Mouse (Mus musculus): ENCODE data around the gene Tbc1d25. TPM values are rescaled to one million over a fixed set of nuclear protein-coding genes. Genes with fewer than 3 reads are reported as not detected.
A peak's percentile ranks its signal among the peaks of the same experiment; 100 is the strongest.

Gene Tbc1d25
- total RNA-seq, 2 experiments from 2014 or later: 15.1 to 16.0 TPM

GRCm38 (mm10) chrX:8182871-8183540 lies 7.0 kb upstream of the Tbc1d25 start:
- no peak for DNase-seq (ENCODE audit: low spot score in 2 of 2)

GRCm38 (mm10) chrX:8179646-8180045 lies 3.7 kb upstream of the Tbc1d25 start:
- no peak for DNase-seq (ENCODE audit: low spot score in 2 of 2)

GRCm38 (mm10) chrX:8178871-8179270 lies 2.9 kb upstream of the Tbc1d25 start:
- no peak for DNase-seq (ENCODE audit: low spot score in 2 of 2)

- DNase-seq (ENCODE audit: low spot score in 2 of 2): no peak
Measured at GRCm38 (mm10) chrX:8175169-8175503, 845 bp downstream of the Tbc1d25 start.

GRCm38 (mm10) chrX:8167716-8168647 lies 8.0 kb downstream of the Tbc1d25 start:
- no peak for DNase-seq (ENCODE audit: low spot score in 2 of 2)

- no peak for DNase-seq (ENCODE audit: low spot score in 2 of 2)
Measured at GRCm38 (mm10) chrX:8164471-8164870, 11.5 kb downstream of the Tbc1d25 start.

- DNase-seq (ENCODE audit: low spot score in 2 of 2): no peak
Measured at GRCm38 (mm10) chrX:8163076-8163475, 12.9 kb downstream of the Tbc1d25 start.

GRCm38 (mm10) chrX:8145153-8145991 lies 30.6 kb downstream of the Tbc1d25 start, which contains the start of gene Rbm3:
Gene Rbm3, minus strand, starts transcription at chrX:8145880.
- DNase-seq (ENCODE audit: low spot score in 2 of 2): peak; percentile 69 to 79

- peak in 1 of 2 experiments; percentile 24 for DNase-seq (ENCODE audit: low spot score in 2 of 2)
Measured at GRCm38 (mm10) chrX:8143750-8144149, 32.2 kb downstream of the Tbc1d25 start.

GRCm38 (mm10) chrX:8142948-8143347 lies 33.0 kb downstream of the Tbc1d25 start:
- no peak for DNase-seq (ENCODE audit: low spot score in 2 of 2)

- no peak for DNase-seq (ENCODE audit: low spot score in 2 of 2)
Measured at GRCm38 (mm10) chrX:8141058-8141457, 34.9 kb downstream of the Tbc1d25 start.

GRCm38 (mm10) chrX:8140446-8140845 lies 35.5 kb downstream of the Tbc1d25 start:
- DNase-seq (ENCODE audit: low spot score in 2 of 2): no peak

GRCm38 (mm10) chrX:8139480-8139879 lies 36.5 kb downstream of the Tbc1d25 start:
- no peak for DNase-seq (ENCODE audit: low spot score in 2 of 2)

- no peak for DNase-seq (ENCODE audit: low spot score in 2 of 2)
Measured at GRCm38 (mm10) chrX:8135886-8136285, 40.1 kb downstream of the Tbc1d25 start.

GRCm38 (mm10) chrX:8132017-8132976 lies 43.7 kb downstream of the Tbc1d25 start, which contains the start of gene Wdr13:
Gene Wdr13, minus strand, starts transcription at chrX:8132892.
- peak; percentile 79 to 83 for DNase-seq (ENCODE audit: low spot score in 2 of 2)

- DNase-seq (ENCODE audit: low spot score in 2 of 2): no peak
Measured at GRCm38 (mm10) chrX:8131393-8131792, 44.6 kb downstream of the Tbc1d25 start.

- no peak for DNase-seq (ENCODE audit: low spot score in 2 of 2)
Measured at GRCm38 (mm10) chrX:8125235-8125634, 50.7 kb downstream of the Tbc1d25 start.

GRCm38 (mm10) chrX:8123821-8124470 lies 52.0 kb downstream of the Tbc1d25 start:
- DNase-seq (ENCODE audit: low spot score in 2 of 2): no peak

- no peak for DNase-seq (ENCODE audit: low spot score in 2 of 2)
Measured at GRCm38 (mm10) chrX:8117264-8117663, 58.7 kb downstream of the Tbc1d25 start.

GRCm38 (mm10) chrX:8115275-8115674 lies 60.7 kb downstream of the Tbc1d25 start:
- no peak for DNase-seq (ENCODE audit: low spot score in 2 of 2)
